Mouse (Mus musculus) MEL (cell line): ENCODE results near the gene Irs2. TPM values are rescaled to one million over a fixed set of nuclear protein-coding genes. Genes with fewer than 3 reads are reported as not detected.

Experiments used
- DNase-seq: peaks from one replicate; pipeline ENCODE4 v3.0.0; 2011; ENCODE audit warnings: low read depth, low spot score
- H3K27ac ChIP-seq: 2 replicates; pipeline ENCODE4 v1.5.1; 2012; ENCODE audit warnings: low read depth, mild to moderate bottlenecking, control low read depth, low read length, moderate library complexity; ENCODE audit not compliant: control insufficient read depth
- H3K27me3 ChIP-seq, 2 experiments: fragments of 150-350 bp in 1 of 2; sonication (generic) in 1 of 2; 2 replicates each; pipeline ENCODE4 v1.6.1; 2012; ENCODE audit warnings: low read length in 2 of 2, mild to moderate bottlenecking in 2 of 2, improper control_type of control experiment in 1 of 2, moderate library complexity in 1 of 2; ENCODE audit not compliant: insufficient read depth in 2 of 2, control insufficient read depth in 1 of 2
- H3K36me3 ChIP-seq, 2 experiments: 2 replicates each; pipeline ENCODE4 v1.6.1; 2012 to 2014; ENCODE audit warnings: low read length in 2 of 2, improper control_type of control experiment in 1 of 2, inconsistent platforms in 1 of 2, mild to moderate bottlenecking in 1 of 2; ENCODE audit not compliant: insufficient read depth in 2 of 2, control insufficient read depth in 1 of 2
- H3K4me1 ChIP-seq, 2 experiments: fragments of 150-350 bp in 1 of 2; sonication (generic) in 1 of 2; 2 replicates each; pipeline ENCODE4 v1.6.1; 2012; ENCODE audit warnings: low read length in 2 of 2, improper control_type of control experiment in 1 of 2, mild to moderate bottlenecking in 1 of 2; ENCODE audit not compliant: insufficient read depth in 2 of 2, control insufficient read depth in 1 of 2
- H3K4me3 ChIP-seq, 2 experiments: fragments of 150-350 bp in 1 of 2; sonication (generic) in 1 of 2; 2 replicates each; pipeline ENCODE4 v1.5.1; 2012; ENCODE audit warnings: low read depth in 2 of 2, low read length in 2 of 2, mild to moderate bottlenecking in 2 of 2, moderate library complexity in 2 of 2, control low read depth in 1 of 2, improper control_type of control experiment in 1 of 2; ENCODE audit not compliant: control insufficient read depth in 1 of 2, insufficient read depth in 1 of 2
- H3K79me2 ChIP-seq: 2 replicates; pipeline ENCODE4 v1.6.1; 2012; ENCODE audit warnings: mild to moderate bottlenecking, low read length, moderate library complexity; ENCODE audit not compliant: control insufficient read depth, poor library complexity, insufficient read depth
- H3K9ac ChIP-seq: 2 replicates; pipeline ENCODE4 v1.6.1; 2012; ENCODE audit warnings: low read depth, mild to moderate bottlenecking, control low read depth, low read length, moderate library complexity; ENCODE audit not compliant: control insufficient read depth, poor library complexity, severe bottlenecking
- H3K9me3 ChIP-seq: fragments of 150-350 bp; sonication (generic); replicated peaks from 2 replicates; pipeline ENCODE4 v1.6.1; 2012; ENCODE audit warnings: mild to moderate bottlenecking, low read length, improper control_type of control experiment, moderate library complexity; ENCODE audit not compliant: insufficient read depth
- BHLHE40 ChIP-seq: IDR thresholded peaks from 2 replicates; pipeline ENCODE4 v1.6.1; 2012; ENCODE audit warnings: low read depth, mild to moderate bottlenecking, inconsistent platforms, low read length, improper control_type of control experiment, borderline replicate concordance
- CHD2 ChIP-seq: IDR thresholded peaks from 2 replicates; pipeline ENCODE4 v1.6.1; 2011; ENCODE audit warnings: low read length, improper control_type of control experiment
- ELF1 ChIP-seq: IDR thresholded peaks from 2 replicates; pipeline ENCODE4 v1.6.1; 2014; ENCODE audit warnings: low read depth, mild to moderate bottlenecking, inconsistent platforms, low read length, improper control_type of control experiment, moderate library complexity
- EP300 ChIP-seq, 2 experiments: IDR thresholded peaks; 2 replicates each; pipeline ENCODE4 v1.6.1; 2011; ENCODE audit warnings: improper control_type of control experiment in 2 of 2, low read length in 2 of 2, low read depth in 1 of 2, mild to moderate bottlenecking in 1 of 2
- ETS1 ChIP-seq: IDR thresholded peaks from 2 replicates; pipeline ENCODE4 v1.6.1; 2012; ENCODE audit warnings: low read depth, mild to moderate bottlenecking, inconsistent platforms, low read length, improper control_type of control experiment, moderate library complexity
- GABPA ChIP-seq: IDR thresholded peaks from 2 replicates; pipeline ENCODE4 v1.6.1; 2012; ENCODE audit warnings: low read depth, mild to moderate bottlenecking, inconsistent platforms, low read length, improper control_type of control experiment, moderate library complexity
- GATA1 ChIP-seq: IDR thresholded peaks from 2 replicates; pipeline ENCODE4 v1.6.1; 2011; ENCODE audit warnings: low read depth, low read length, improper control_type of control experiment
- HCFC1 ChIP-seq: IDR thresholded peaks from 2 replicates; pipeline ENCODE4 v1.6.1; 2012; ENCODE audit warnings: low read depth, mild to moderate bottlenecking, inconsistent platforms, low read length, improper control_type of control experiment, moderate library complexity
- MAZ ChIP-seq: IDR thresholded peaks from 2 replicates; pipeline ENCODE4 v1.6.1; 2012; ENCODE audit warnings: low read depth, mild to moderate bottlenecking, inconsistent platforms, low read length, improper control_type of control experiment
- MXI1 ChIP-seq: IDR thresholded peaks from 2 replicates; pipeline ENCODE4 v1.6.1; 2011; ENCODE audit warnings: mild to moderate bottlenecking, low read depth, low read length, improper control_type of control experiment
- MYB ChIP-seq: IDR thresholded peaks from 2 replicates; pipeline ENCODE4 v1.6.1; 2011; ENCODE audit warnings: mild to moderate bottlenecking, low read depth, low read length, improper control_type of control experiment
- POLR2A ChIP-seq, 2 experiments: IDR thresholded peaks; 2 replicates each; pipeline ENCODE4 v1.6.1; 2011 to 2012; ENCODE audit warnings: low read length in 2 of 2, mild to moderate bottlenecking in 2 of 2, control low read depth in 1 of 2, improper control_type of control experiment in 1 of 2, low read depth in 1 of 2, moderate library complexity in 1 of 2; ENCODE audit not compliant: control insufficient read depth in 1 of 2, insufficient read depth in 1 of 2, poor library complexity in 1 of 2
- POLR2AphosphoS5 ChIP-seq: IDR thresholded peaks from 2 replicates; pipeline ENCODE4 v1.6.1; 2012; ENCODE audit warnings: low read depth, borderline replicate concordance, mild to moderate bottlenecking, inconsistent platforms, low read length, moderate library complexity, mixed read lengths
- RAD21 ChIP-seq: IDR thresholded peaks from 2 replicates; pipeline ENCODE4 v1.6.1; 2011; ENCODE audit warnings: mild to moderate bottlenecking, low read depth, low read length, improper control_type of control experiment
- RCOR1 ChIP-seq: IDR thresholded peaks from 2 replicates; pipeline ENCODE4 v1.6.1; 2012; ENCODE audit warnings: low read depth, mild to moderate bottlenecking, inconsistent platforms, low read length, improper control_type of control experiment
- SIN3A ChIP-seq: IDR thresholded peaks from 2 replicates; pipeline ENCODE4 v1.6.1; 2012; ENCODE audit warnings: low read length, improper control_type of control experiment, inconsistent platforms
- SMC3 ChIP-seq: IDR thresholded peaks from 2 replicates; pipeline ENCODE4 v1.6.1; 2011; ENCODE audit warnings: low read depth, low read length, improper control_type of control experiment
- TBP ChIP-seq: IDR thresholded peaks from 2 replicates; pipeline ENCODE4 v1.8.0; 2011; ENCODE audit warnings: low read depth, low read length, improper control_type of control experiment
- TCF12 ChIP-seq: IDR thresholded peaks from 2 replicates; pipeline ENCODE4 v1.6.1; 2014; ENCODE audit warnings: low read depth, mild to moderate bottlenecking, inconsistent platforms, low read length, improper control_type of control experiment, moderate library complexity
- UBTF ChIP-seq: IDR thresholded peaks from 2 replicates; pipeline ENCODE4 v1.6.1; 2012; ENCODE audit warnings: low read depth, mild to moderate bottlenecking, inconsistent platforms, low read length, improper control_type of control experiment, moderate library complexity, borderline replicate concordance; ENCODE audit not compliant: insufficient read depth
- USF2 ChIP-seq, 2 experiments: IDR thresholded peaks; 2 replicates each; pipeline ENCODE4 v1.6.1; 2011 to 2012; ENCODE audit warnings: improper control_type of control experiment in 2 of 2, low read length in 2 of 2, borderline replicate concordance in 1 of 2, inconsistent platforms in 1 of 2, low read depth in 1 of 2, mild to moderate bottlenecking in 1 of 2; ENCODE audit not compliant: insufficient read depth in 1 of 2
- ZC3H11A ChIP-seq: IDR thresholded peaks from 2 replicates; pipeline ENCODE4 v1.6.1; 2012; ENCODE audit warnings: low read depth, mild to moderate bottlenecking, inconsistent platforms, low read length, improper control_type of control experiment
- ZKSCAN1 ChIP-seq: IDR thresholded peaks from 2 replicates; pipeline ENCODE4 v1.6.1; 2012; ENCODE audit warnings: low read depth, mild to moderate bottlenecking, inconsistent platforms, low read length, improper control_type of control experiment, moderate library complexity
- ZMIZ1 ChIP-seq: IDR thresholded peaks from 2 replicates; pipeline ENCODE4 v1.6.1; 2012; ENCODE audit warnings: low read depth, mild to moderate bottlenecking, inconsistent platforms, low read length, improper control_type of control experiment, moderate library complexity
- ZNF384 ChIP-seq: IDR thresholded peaks from 2 replicates; pipeline ENCODE4 v1.6.1; 2012; ENCODE audit warnings: low read depth, mild to moderate bottlenecking, inconsistent platforms, low read length, improper control_type of control experiment
- polyA plus RNA-seq, 2 experiments: library from polyadenylated mRNA; stranded (reverse) in 1 of 2; unstranded in 1 of 2; fragments of >175 nt in 1 of 2; fragments of >200 nt in 1 of 2; gene quantifications; 2 replicates each; pipeline versions ENCODE4 v1.2.1 to v1.2.4; 2012; ENCODE audit warnings: low replicate concordance in 2 of 2, low read depth in 1 of 2; ENCODE audit not compliant: insufficient read length in 2 of 2, insufficient read depth in 1 of 2, missing spikeins in 1 of 2
- total RNA-seq: library from RNA; depleted of rRNA; stranded (reverse); fragments of 300-350 nt; gene quantifications from 2 replicates; pipeline ENCODE4 v1.2.3, GENCODE M21; 2012

The Irs2 gene
- total and polyA plus RNA-seq, 3 experiments = 16.4 to 23.1 TPM; not detected in 1

- Histone ChIP-seq H3K27me3 (no peaks in the 10 kb centered on the region), H3K4me1 (peaks cover 23 to 63% of the 10 kb centered on the region in 2 experiments), H3K27ac (peak overlapping the region; percentile 100), H3K9ac (peak overlapping the region; percentile 87), H3K4me3 (peak overlapping the region; percentile 43 to 48), H3K9me3 (no peaks in the 10 kb centered on the region), H3K36me3 (peaks cover 0 to 72% of the 10 kb centered on the region in 2 experiments; a peak in 2 of 4 replicates), H3K79me2 (peaks cover 63% of the 10 kb centered on the region)
- DNase-seq = peak; percentile 81
- TF ChIP-seq POLR2A (IDR thresholded peaks at IDR 0.05; ENCODE audit: control insufficient read depth in 1 of 2, insufficient read depth in 1 of 2, low read depth in 1 of 2, low read length in 2 of 2, poor library complexity in 1 of 2) (peak in 1 of 2 experiments; percentile 49; a peak in 2 of 4 replicates), TCF12 (peak; percentile 74), EP300 (IDR thresholded peaks at IDR 0.05; ENCODE audit: low read depth in 1 of 2, low read length in 2 of 2) (peak; percentile 88 to 96), ZMIZ1 (no peak), ZC3H11A (no peak), USF2 (IDR thresholded peaks at IDR 0.05; ENCODE audit: borderline replicate concordance in 1 of 2, insufficient read depth in 1 of 2, low read depth in 1 of 2, low read length in 2 of 2) (no peak), GATA1 (peak; percentile 79), RCOR1 (no peak), MAZ (peak; percentile 61; the same call in 1 of the 2 replicates), ETS1 (peak; percentile 83), UBTF (0 out of 2 replicates have a peak, but pooled peaks have one; percentile 88), ZKSCAN1 (no peak), BHLHE40 (no peak), RAD21 (no peak), SIN3A (peak; percentile 78), CHD2 (no peak), ELF1 (no peak), TBP (0 out of 2 replicates have a peak, but pooled peaks have one; percentile 44), POLR2AphosphoS5 (no peak), SMC3 (no peak), MXI1 (peak; percentile 18; the same call in 1 of the 2 replicates), HCFC1 (peak; percentile 42; the same call in 1 of the 2 replicates), GABPA (peak; percentile 40; the same call in 1 of the 2 replicates), ZNF384 (peak; percentile 97), MYB (peak; percentile 86)
These were observed 17.7 kb downstream of the Irs2 start for GRCm38 (mm10) chr8:10990421-10991110.
